Mouse (Mus musculus) left cerebral cortex, postnatal 4 days (tissue): ENCODE data around the gene Htr7. TPM values are rescaled to one million over a fixed set of nuclear protein-coding genes. Genes with fewer than 3 reads are reported as not detected.

Experiments
- DNase-seq: peaks from one replicate; pipeline ENCODE4 v3.0.0-alpha.2; 2022
- intact Hi-C: fragments of 180-260 bp; cut with DNase I; formaldehyde crosslinking; loops from one replicate; pipeline ENCODE4 v1.15.1; 2025
- total RNA-seq, 2 experiments: library from RNA; stranded (reverse); gene quantifications; 2 replicates each; pipeline ENCODE4 v1.2.3; 2021

Htr7 gene
- total RNA-seq: 10 to 100 TPM in 1 of 2 experiments, 1 to 10 TPM in 1; 9.3 to 11.4 TPM

- peak; percentile 49 for DNase-seq
- intact Hi-C loops: loop anchor here (5.0 kb wide), 1 partner anchor 560 kb away; no protein-coding TSS in a partner anchor
These were observed at the start of gene Htr7 for GRCm38 (mm10) chr19:36057231-36057811. Htr7 (minus strand) TSS chr19:36057507.

GRCm38 (mm10) chr19:36103909-36104308, 46.6 kb upstream of the Htr7 start:
- DNase-seq: no peak
- intact Hi-C loops: no loop called here

GRCm38 (mm10) chr19:36098916-36099315, 41.6 kb upstream of the Htr7 start:
- intact Hi-C loops: no loop called here
- DNase-seq: no peak

- no peak for DNase-seq
- intact Hi-C loops: no loop called here
These were observed 41.0 kb upstream of the Htr7 start for GRCm38 (mm10) chr19:36098265-36098664.

- intact Hi-C loops: no loop called here
- no peak for DNase-seq
These were observed 39.9 kb upstream of the Htr7 start for GRCm38 (mm10) chr19:36097194-36097593.

- intact Hi-C loops: no loop called here
- no peak for DNase-seq
These were observed 33.5 kb upstream of the Htr7 start for GRCm38 (mm10) chr19:36090781-36091180.

- DNase-seq: peak; percentile 89
- intact Hi-C loops: loop anchor here (5.0 kb wide), 1 partner anchor 1091 kb away; no protein-coding TSS in a partner anchor
These were observed 26.2 kb upstream of the Htr7 start, which contains the start of gene Rpp30 for GRCm38 (mm10) chr19:36083262-36084225. Rpp30 (plus strand) TSS chr19:36083716.

GRCm38 (mm10) chr19:36082606-36083261, 25.4 kb upstream of the Htr7 start:
- intact Hi-C loops: loop anchor here (5.0 kb wide), 1 partner anchor 1090 kb away; no protein-coding TSS in a partner anchor
- DNase-seq: peak; percentile 35

- intact Hi-C loops: loop anchor here (5.0 kb wide), 2 partner anchors 941 to 1071 kb away; no protein-coding TSS in a partner anchor
- DNase-seq: no peak
These were observed 5.7 kb upstream of the Htr7 start for GRCm38 (mm10) chr19:36062801-36063529.

- intact Hi-C loops: loop anchor here (5.0 kb wide), 1 partner anchor 559 kb away; no protein-coding TSS in a partner anchor
- peak; percentile 12 for DNase-seq
These were observed 645 bp downstream of the Htr7 start for GRCm38 (mm10) chr19:36056502-36057221.

- no peak for DNase-seq
- intact Hi-C loops: no loop called here
These were observed 11.3 kb downstream of the Htr7 start for GRCm38 (mm10) chr19:36046046-36046445.

- DNase-seq: no peak
- intact Hi-C loops: no loop called here
These were observed 42.5 kb downstream of the Htr7 start for GRCm38 (mm10) chr19:36014836-36015235.

- intact Hi-C loops: no loop called here
- DNase-seq: no peak
These were observed 51.0 kb downstream of the Htr7 start for GRCm38 (mm10) chr19:36006277-36006676.

GRCm38 (mm10) chr19:36004961-36005360, 52.3 kb downstream of the Htr7 start:
- intact Hi-C loops: no loop called here
- no peak for DNase-seq

GRCm38 (mm10) chr19:36002476-36003445, 54.5 kb downstream of the Htr7 start:
- no peak for DNase-seq
- intact Hi-C loops: no loop called here

GRCm38 (mm10) chr19:36001512-36001911, 55.8 kb downstream of the Htr7 start:
- intact Hi-C loops: no loop called here
- no peak for DNase-seq

- intact Hi-C loops: no loop called here
- DNase-seq: no peak
These were observed 56.4 kb downstream of the Htr7 start for GRCm38 (mm10) chr19:36000955-36001354.

GRCm38 (mm10) chr19:35997384-35997783, 59.9 kb downstream of the Htr7 start:
- intact Hi-C loops: no loop called here
- DNase-seq: no peak
